Mouse (Mus musculus): ENCODE data around the gene Slc23a4.

Gene Slc23a4

DNA sequence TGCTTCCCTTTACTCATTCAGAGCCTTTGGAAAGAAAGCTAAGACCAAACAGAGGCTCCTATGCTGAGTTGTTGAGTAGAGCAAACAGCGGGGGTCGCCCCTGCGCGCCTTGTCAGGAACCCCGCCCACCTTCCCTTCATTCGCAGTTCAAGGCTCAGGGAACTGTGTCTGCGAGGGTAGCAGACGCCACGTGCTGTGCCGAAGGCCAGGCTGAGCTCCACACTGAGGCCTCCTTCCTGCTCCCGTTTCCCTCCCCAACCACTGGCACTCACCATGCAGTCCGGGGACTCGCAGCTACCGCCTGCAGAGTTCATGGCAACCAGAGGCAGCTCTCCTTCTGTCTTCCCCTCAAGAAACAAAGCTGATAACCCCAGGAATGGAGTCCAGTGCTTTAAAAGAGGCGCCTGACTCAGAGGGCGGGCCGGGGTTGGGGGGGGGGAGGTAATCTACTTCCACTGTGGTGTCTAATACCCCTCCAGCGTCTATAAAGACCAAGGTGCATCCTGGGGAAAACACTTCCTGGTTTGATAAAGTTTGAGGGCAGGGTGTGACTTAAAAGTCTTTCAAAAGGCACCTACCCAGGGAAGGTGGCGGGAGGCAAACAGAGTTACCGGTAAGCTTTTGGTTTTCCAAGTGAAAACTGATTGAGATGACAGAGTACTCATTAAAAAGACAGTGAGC lies at the start of gene Slc23a4:
Slc23a4 (minus strand) TSS at position 324 of the 681 bp plus-strand sequence.
- DNase-seq (ENCODE audit: low read depth) = no peak

- DNase-seq (ENCODE audit: low read depth) = no peak
Observed at GRCm38 (mm10) chr6:35033341-35033740, 45.1 kb upstream of the Slc23a4 start.

DNA sequence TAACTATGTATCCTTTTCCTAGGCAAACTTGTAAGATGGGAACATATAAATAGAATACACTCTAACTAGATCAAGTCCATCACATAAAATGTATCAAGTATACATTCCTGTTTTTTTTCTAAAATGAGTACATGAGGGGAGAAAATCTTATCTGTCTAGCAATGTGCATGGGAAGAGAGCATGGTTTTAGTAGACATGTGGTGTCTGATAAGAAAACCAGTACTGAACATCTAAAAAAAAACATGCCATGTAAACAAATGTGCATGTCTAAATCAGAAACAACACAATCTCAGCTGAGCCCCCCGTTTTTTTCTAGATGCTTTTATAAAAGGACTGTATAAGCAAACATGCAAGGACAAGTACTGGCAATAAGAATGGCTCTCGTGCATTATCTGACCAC lies 44.5 kb upstream of the Slc23a4 start:
- DNase-seq (ENCODE audit: low read depth) = no peak

DNA sequence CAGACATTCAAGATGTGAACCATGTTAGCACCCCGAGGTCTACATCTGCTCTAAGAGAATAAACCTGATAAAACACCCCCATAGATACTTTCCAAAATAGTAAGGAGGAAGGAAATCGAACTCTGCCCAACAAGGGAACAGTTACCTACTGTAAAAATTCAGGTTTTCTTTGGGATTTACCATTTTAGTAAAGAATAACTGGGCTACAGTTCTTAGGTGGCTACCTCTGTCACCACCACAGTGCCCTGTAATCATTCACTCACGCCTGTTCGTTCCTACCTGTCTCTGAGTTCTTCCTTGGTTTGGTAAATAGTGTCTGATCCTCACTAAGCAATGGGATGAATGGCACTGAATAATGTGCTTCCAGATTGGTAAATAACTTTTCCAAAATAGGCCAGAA lies 42.6 kb upstream of the Slc23a4 start:
- no peak for DNase-seq (ENCODE audit: low read depth)

DNA sequence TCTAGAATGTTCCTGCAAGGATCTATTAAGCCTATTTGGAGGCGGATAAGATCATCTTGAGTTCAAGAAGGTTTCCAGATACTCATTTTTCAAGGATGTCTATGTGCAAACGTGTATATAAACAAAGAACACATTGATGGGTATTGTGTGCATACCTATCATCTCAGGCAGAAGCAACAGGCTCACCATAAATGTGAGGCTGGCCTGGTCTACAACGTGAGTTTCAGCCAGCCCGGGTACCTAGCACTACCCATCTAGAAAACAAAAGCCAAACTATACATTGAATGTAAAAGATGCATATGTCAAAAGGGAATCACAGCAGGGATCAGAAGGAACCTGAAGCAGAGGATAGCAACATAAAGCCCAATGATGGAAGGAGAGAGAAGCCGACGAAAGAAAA lies 42.0 kb upstream of the Slc23a4 start:
- DNase-seq (ENCODE audit: low read depth) = no peak

- DNase-seq (ENCODE audit: low read depth) = no peak
Observed at GRCm38 (mm10) chr6:35028023-35028422, 39.8 kb upstream of the Slc23a4 start.

- no peak for DNase-seq (ENCODE audit: low read depth)
Observed at GRCm38 (mm10) chr6:35027257-35027656, 39.1 kb upstream of the Slc23a4 start.

DNA sequence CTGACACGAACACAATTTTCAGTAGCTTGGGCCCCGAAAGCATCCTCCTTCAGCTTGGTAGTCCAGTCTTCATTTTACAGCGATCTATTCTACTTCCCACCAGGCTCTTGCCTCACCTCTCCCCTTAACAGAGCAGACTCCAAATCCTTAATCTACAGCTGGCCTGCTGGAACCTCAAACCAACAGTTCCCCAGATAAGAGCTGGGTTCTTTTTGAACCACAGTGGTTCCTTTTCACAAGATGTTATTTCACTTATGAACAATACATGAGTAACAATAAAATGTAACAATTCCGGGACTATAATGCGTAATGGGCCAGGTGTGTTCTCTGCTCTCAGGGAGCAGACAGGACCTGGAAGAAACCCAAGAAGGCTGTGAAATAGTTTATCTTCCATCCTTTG lies 28.4 kb upstream of the Slc23a4 start:
- no peak for DNase-seq (ENCODE audit: low read depth)

- DNase-seq (ENCODE audit: low read depth) = no peak
Observed at GRCm38 (mm10) chr6:35011953-35012352, 23.7 kb upstream of the Slc23a4 start.

DNA sequence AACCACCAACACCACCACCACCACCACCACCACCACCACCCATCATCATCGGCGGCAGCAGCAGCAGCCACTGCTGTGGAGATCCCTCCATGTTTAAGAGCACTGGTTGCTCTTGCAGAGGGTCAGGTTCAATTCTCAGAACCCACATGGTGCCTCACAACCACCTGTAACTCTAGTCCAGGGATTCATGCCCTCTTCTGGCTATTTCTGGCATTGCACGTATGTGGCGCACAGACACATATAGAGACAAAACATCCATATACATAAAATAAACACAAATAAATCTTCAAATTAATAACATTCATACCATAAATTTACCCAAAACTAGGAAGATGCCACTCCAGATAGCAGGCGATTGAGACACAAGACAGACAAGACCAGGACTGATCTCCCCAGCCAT lies 22.5 kb upstream of the Slc23a4 start:
- DNase-seq (ENCODE audit: low read depth) = peak; percentile 16

DNA sequence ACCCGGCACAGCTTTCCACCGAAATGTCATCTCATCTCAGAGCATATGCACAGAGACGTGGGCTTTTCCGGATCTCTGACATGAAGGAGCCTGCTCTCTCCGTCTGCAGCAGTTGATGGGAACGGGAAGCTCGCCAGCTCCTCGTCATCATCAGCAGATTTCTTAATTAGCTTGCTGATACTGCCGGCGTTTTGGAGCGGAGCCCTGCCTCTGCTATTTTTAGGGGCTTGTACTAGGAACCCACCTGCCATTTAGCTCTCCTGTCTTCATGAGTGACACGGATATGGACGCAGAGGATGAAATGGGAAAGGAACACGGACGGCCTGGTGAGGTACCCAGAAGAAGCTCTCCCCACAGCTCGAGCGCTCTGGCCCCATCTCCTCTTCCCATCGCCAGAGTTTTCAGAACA lies 14.1 kb upstream of the Slc23a4 start:
- no peak for DNase-seq (ENCODE audit: low read depth)

DNA sequence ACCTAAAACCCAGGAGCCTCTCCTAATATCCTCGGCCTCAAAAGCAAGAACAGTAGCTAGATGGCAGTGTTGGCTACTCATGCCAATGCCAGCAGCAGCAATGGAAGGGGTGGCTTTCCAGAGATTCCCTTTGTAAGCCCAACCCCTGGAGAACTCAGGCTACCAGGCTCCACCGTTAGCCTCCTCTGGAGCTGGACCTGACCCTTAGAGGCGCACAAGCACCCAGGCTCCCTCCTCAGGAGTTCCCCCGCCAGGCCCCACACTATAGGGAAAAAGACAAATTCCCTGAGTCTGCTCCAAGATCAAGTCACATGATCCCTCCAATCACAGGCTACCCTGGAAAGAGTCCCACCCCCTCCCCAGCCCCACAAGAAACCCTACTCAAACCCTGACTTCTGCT lies 10.9 kb upstream of the Slc23a4 start:
- no peak for DNase-seq (ENCODE audit: low read depth)

DNA sequence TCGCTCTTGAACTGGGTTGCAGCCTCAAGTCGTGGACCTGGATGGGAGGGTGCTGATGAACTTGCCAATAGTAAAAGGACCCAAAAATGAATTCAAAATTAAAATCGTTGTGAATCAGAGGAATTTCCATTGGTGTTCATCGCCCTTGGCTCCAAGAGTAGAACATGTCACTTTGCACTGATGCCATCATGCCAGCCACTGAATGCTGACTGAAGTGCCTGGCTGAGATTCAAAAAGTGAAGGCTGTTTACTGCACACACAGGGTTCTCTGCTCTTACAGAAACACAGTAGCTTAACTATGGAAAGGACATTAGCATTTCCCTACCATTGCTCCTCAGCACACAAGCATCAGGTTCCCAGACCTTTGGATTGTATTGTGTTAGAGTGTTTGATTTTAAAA lies 8.3 kb upstream of the Slc23a4 start:
- DNase-seq (ENCODE audit: low read depth) = no peak

DNA sequence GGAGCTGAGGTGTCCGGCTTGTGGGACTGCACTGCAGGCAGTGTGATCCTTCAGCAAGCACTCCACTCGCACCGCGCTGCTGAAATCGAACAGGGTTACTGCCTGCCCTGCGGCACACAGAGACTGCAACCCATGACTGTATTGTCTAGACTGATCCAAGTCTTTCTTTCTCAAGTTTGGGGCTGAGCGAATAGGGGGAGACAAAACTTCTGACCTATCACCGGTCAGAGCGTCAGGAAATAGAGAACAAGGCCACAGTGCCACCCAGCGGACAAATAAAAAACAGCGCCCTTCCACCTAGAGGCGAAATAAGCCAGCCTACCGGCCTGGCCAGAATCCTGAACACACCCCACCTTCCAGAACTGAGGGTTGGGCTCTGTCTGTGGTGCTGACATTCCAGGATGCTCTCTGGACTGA lies 7.1 kb upstream of the Slc23a4 start:
- peak; percentile 91 for DNase-seq (ENCODE audit: low read depth)

DNA sequence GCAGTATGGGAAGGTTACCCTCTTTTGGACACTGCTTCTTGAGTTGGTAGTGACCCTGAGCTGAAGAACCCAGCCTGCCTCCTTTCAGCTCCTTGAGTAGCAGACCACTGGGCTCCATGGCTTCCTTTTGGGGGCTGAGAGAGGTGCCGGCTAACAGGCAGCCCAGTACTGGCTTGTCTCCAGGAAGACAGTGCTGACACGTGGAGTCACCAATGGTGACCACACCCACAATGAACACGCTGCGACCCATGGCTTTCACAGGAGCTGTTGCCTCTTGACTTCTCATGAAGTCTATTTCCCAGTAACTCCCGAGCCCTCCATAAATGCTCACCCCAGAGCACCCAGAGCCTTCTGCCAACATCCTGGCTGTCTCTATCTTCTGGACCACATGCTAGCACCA lies 6.5 kb upstream of the Slc23a4 start:
- peak; percentile 48 for DNase-seq (ENCODE audit: low read depth)

- DNase-seq (ENCODE audit: low read depth) = no peak
Observed at GRCm38 (mm10) chr6:34989263-34989662, 1.1 kb upstream of the Slc23a4 start.

GRCm38 (mm10) chr6:34987085-34987645 lies 1.0 kb downstream of the Slc23a4 start:
- no peak for DNase-seq (ENCODE audit: low read depth)

DNA sequence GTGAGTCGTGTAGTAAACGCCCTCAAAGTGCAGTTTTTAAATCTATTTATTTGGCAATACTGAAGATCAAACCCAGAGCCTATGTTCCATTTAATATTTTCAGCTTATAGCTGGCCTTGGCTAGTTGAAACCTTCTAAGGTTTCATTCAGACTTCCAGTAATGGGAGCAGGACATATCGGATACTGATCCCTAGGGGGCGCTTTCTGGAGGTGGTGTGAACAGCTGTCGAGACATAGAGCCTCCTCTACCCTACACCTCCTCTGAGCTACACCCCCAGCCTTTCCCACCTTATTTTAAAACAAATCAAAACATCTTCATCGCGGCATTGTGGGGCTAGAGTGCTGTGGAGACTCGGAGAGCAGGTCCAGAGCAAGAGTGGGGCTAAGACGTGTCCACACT lies 7.5 kb downstream of the Slc23a4 start:
- no peak for DNase-seq (ENCODE audit: low read depth)

DNA sequence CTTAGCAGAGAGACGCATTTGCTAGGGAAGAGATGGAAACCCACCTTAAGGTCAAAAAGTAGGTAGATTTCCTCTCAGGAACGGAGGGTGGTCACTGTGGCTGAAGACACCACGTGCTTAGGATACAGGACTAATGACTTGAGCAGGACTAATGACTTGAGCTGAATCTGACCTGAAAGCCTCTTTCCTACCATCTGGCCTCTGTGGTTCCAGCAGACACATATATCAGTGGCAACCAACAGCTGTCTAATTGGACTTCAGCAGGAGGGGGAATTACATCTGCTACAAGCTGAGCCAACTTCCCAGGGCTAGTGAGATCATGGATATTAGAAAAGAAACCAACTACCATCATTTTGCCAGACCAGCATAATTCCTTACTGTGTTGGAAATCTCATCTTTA lies 8.9 kb downstream of the Slc23a4 start:
- DNase-seq (ENCODE audit: low read depth) = no peak

GRCm38 (mm10) chr6:34971181-34971580 lies 17.0 kb downstream of the Slc23a4 start:
- DNase-seq (ENCODE audit: low read depth) = no peak

DNA sequence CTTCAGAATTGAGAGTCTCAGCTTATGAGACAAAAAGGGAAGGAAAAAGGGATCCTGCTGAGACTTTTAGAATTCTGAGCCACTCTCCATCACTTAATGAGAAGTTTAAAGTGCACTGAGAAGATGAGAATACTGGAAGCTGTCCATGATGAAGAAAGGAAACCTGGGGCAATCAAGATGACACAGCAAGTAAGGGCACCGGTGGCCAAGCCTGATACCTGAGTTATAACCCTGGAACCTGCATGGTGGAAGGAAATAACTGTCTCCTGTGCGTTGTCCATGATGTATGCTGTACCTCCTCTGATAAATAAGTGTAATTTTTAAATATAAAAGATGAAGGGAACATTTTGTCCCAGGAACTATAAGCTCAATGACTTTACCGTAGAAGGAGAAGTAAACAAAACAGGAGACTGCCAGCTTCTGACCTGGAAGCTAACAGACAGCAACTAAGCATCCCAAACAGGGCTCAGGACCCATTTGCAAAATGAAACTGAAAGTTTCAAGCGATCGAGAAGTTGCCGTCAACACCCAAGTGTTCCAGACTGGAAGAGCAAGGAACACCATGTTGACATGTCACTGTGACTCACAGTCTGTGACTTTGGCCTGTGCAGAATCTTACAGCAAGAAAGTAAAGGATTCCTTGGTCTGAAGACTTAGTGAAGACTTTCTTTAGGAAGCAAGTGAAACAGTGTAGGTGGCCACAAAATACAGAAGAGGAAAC lies 22.2 kb downstream of the Slc23a4 start:
- peak; percentile 52 for DNase-seq (ENCODE audit: low read depth)

DNA sequence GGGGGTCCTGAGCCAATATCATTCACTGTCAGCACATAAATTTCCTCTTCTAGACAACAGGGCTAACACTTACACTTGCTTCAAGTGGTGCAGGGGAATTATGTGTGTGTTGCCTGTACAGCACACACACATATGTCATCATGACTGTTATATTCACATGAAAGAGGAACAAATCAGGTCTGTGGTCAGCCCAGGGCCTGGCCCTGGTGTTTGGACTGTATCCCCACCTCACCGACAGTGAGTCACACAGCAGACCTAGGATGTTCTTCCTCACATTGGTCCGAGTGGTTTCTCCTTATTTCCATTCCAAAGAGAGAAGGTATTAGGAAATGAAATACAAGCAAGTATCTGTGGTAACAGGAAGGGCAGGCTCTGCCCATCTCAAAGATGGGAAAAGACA lies 23.7 kb downstream of the Slc23a4 start:
- DNase-seq (ENCODE audit: low read depth) = no peak

DNA sequence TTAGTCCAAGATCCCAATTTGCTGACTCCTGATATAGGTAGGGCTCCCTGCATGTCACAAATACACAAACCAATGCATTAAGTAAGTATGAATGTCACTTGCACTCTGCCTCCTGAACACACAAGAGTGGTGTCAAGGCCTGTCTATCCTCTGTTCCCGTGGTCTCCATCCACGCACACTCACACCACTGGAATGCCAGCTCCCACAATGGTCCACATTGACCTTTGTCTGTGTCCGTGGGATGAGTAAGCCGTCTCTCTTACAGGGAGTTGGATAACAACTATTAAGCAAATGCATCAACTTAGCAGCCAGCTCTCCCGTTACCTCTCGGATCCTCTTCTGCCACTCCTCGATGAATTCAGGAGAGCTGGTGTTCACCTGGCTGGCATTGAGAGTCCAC lies 29.1 kb downstream of the Slc23a4 start:
- DNase-seq (ENCODE audit: low read depth) = no peak

- no peak for DNase-seq (ENCODE audit: low read depth)
Observed at GRCm38 (mm10) chr6:34955862-34956241, 32.4 kb downstream of the Slc23a4 start.

Measured in induced T-regulatory cell, adult 2 months (primary cell).